10 mouse cellular contexts compared by ENCODE assay signal in genomic region chr4:71130946-71131669, GRCm38 (mm10).
DNase-seq lines count a peak whose midpoint lies in the region; ATAC-seq lines count a peak whose summit lies in the region.
"Had no signal": no experiment of that assay in that cellular context is flagged by ENCODE, and none has a peak within 500 bp of the region (broad histone marks: within the 10 kb centered on the region; RNA-seq: fewer than 3 reads in every experiment).

No protein-coding gene starts in this region.

- no peak overlapping the region for H3K4me3 ChIP-seq in lung, embryonic 16.5 days (ENCODE audit: low read length)
- no peak overlapping the region for H3K4me3 ChIP-seq in forebrain, embryonic 16.5 days (replicated peaks; ENCODE audit: low read length)
- H3K4me3 ChIP-seq in limb, embryonic 10.5 days: no peak overlapping the region
- H3K4me3 ChIP-seq in stomach, embryonic 16.5 days (replicated peaks; ENCODE audit: low read length): no peak overlapping the region
- H3K4me3 ChIP-seq: myocyte had no signal

- H3K9ac ChIP-seq in lung, embryonic 16.5 days (ENCODE audit: low read length): no peak overlapping the region
- H3K9ac ChIP-seq in forebrain, embryonic 16.5 days (replicated peaks; ENCODE audit: low read depth, low read length): no peak overlapping the region
- no peak overlapping the region for H3K9ac ChIP-seq in stomach, embryonic 16.5 days (ENCODE audit: low read length)

- no peak overlapping the region; the same call in 1 of the 2 replicates for H3K27ac ChIP-seq in lung, embryonic 16.5 days (ENCODE audit: low read length)
- no peak overlapping the region for H3K27ac ChIP-seq in forebrain, embryonic 16.5 days (ENCODE audit: low read length)
- H3K27ac ChIP-seq in limb, embryonic 10.5 days: no peak overlapping the region
- no peak overlapping the region for H3K27ac ChIP-seq in stomach, embryonic 16.5 days (ENCODE audit: low read length)

- no peak for DNase-seq in lung, postnatal 10 days
- DNase-seq in limb, embryonic 10.5 days (ENCODE audit: low spot score): peak; percentile 68
- DNase-seq in thymus, postnatal 14 days: no peak
- DNase-seq in adrenal gland, adult 18-20 months (ENCODE audit: low spot score in 2 of 2): no peak
- DNase-seq in cerebellum, adult 9-11 months: no peak

- WGBS in lung, embryonic 16.5 days: 51% methylated on average over 7 of the region's 7 CpGs
- WGBS in forebrain, embryonic 16.5 days: 30% methylated on average over 7 of the region's 7 CpGs
- WGBS in limb, embryonic 10.5 days: 15% methylated on average over 7 of the region's 7 CpGs
- WGBS in stomach, embryonic 16.5 days: 45% methylated on average over 7 of the region's 7 CpGs

- H3K27me3 ChIP-seq in lung, embryonic 16.5 days (ENCODE audit: control insufficient read depth, insufficient read depth, low read depth, low read length): no peaks in the 10 kb centered on the region
- no peaks in the 10 kb centered on the region for H3K27me3 ChIP-seq in forebrain, embryonic 16.5 days (replicated peaks; ENCODE audit: control insufficient read depth, insufficient read depth, low read length)
- peaks cover 8% of the 10 kb centered on the region; the same call in 1 of the 2 replicates for H3K27me3 ChIP-seq in limb, embryonic 10.5 days (ENCODE audit: low read depth, poor library complexity, severe bottlenecking)
- H3K27me3 ChIP-seq in stomach, embryonic 16.5 days (ENCODE audit: control insufficient read depth, insufficient read depth, low read length): no peaks in the 10 kb centered on the region
- H3K27me3 ChIP-seq: Patski had no signal

- H3K4me1 ChIP-seq in lung, embryonic 16.5 days (replicated peaks; ENCODE audit: control insufficient read depth, insufficient read depth, low read length): no peaks in the 10 kb centered on the region
- peaks cover 5% of the 10 kb centered on the region for H3K4me1 ChIP-seq in forebrain, embryonic 16.5 days (replicated peaks; ENCODE audit: control insufficient read depth, insufficient read depth, low read length)
- H3K4me1 ChIP-seq in limb, embryonic 10.5 days: peaks cover 27% of the 10 kb centered on the region
- H3K4me1 ChIP-seq in stomach, embryonic 16.5 days (ENCODE audit: control insufficient read depth, insufficient read depth, low read length): no peaks in the 10 kb centered on the region; the same call in 1 of the 2 replicates

- no peak overlapping the region for H3K4me2 ChIP-seq in lung, embryonic 16.5 days (ENCODE audit: low read depth, low read length)
- no peak overlapping the region for H3K4me2 ChIP-seq in forebrain, embryonic 16.5 days (ENCODE audit: low read length)
- H3K4me2 ChIP-seq in stomach, embryonic 16.5 days (ENCODE audit: low read depth, low read length): no peak overlapping the region

- no peaks in the 10 kb centered on the region for H3K9me3 ChIP-seq in lung, embryonic 16.5 days (ENCODE audit: control insufficient read depth, low read length)
- no peaks in the 10 kb centered on the region for H3K9me3 ChIP-seq in forebrain, embryonic 16.5 days (ENCODE audit: control insufficient read depth, low read length)
- H3K9me3 ChIP-seq in limb, embryonic 10.5 days (replicated peaks): no peaks in the 10 kb centered on the region
- no peaks in the 10 kb centered on the region for H3K9me3 ChIP-seq in stomach, embryonic 16.5 days (replicated peaks; ENCODE audit: control insufficient read depth, low read length)

- peak; percentile 91 for ATAC-seq in lung, embryonic 16.5 days (ENCODE audit: low read depth)
- peak; percentile 84 for ATAC-seq in forebrain, embryonic 16.5 days
- peak; percentile 62; the same call in 1 of the 2 replicates for ATAC-seq in stomach, embryonic 16.5 days (ENCODE audit: insufficient read depth, low FRiP score)
- ATAC-seq: Patski had no signal

- H3K36me3 ChIP-seq in lung, embryonic 16.5 days (ENCODE audit: control insufficient read depth, insufficient read depth, low read length): no peaks in the 10 kb centered on the region
- H3K36me3 ChIP-seq in forebrain, embryonic 16.5 days (ENCODE audit: control insufficient read depth, insufficient read depth): no peaks in the 10 kb centered on the region
- H3K36me3 ChIP-seq in limb, embryonic 10.5 days: no peaks in the 10 kb centered on the region
- H3K36me3 ChIP-seq in stomach, embryonic 16.5 days (ENCODE audit: control insufficient read depth, insufficient read depth, low read length): no peaks in the 10 kb centered on the region
